Mouse (Mus musculus) limb, embryonic 12.5 days (tissue): ENCODE measurements at regions not wholly inside any gene's neighbourhood (a gene's known extent, or its start where the extent isn't known, plus 50 kb on each side); places are given as distances from the start of the nearest gene placed in this dataset.

Experiments used
- ATAC-seq: fragments of 200-750 bp; cut with Nextera tagmentation; 2 replicates; pipeline ENCODE4 v1.8.0; 2017; ENCODE audit warnings: low read depth, moderate TSS enrichment; ENCODE audit not compliant: insufficient number of reproducible peaks, insufficient read depth, low FRiP score, low TSS enrichment
- H3K27ac ChIP-seq: fragments of 300-500 bp; sonication (generic); 2 replicates; pipeline ENCODE4 v1.5.1; 2016; ENCODE audit warnings: mild to moderate bottlenecking, moderate library complexity
- H3K27me3 ChIP-seq: fragments of 300-500 bp; sonication (generic); 2 replicates; pipeline ENCODE4 v1.6.1; 2016; ENCODE audit warnings: mild to moderate bottlenecking, moderate library complexity
- H3K36me3 ChIP-seq: fragments of 300-500 bp; sonication (generic); 2 replicates; pipeline ENCODE4 v1.6.1; 2016; ENCODE audit warnings: mild to moderate bottlenecking, moderate library complexity
- H3K4me1 ChIP-seq: fragments of 300-500 bp; sonication (generic); replicated peaks from 2 replicates; pipeline ENCODE4 v1.6.1; 2016
- H3K4me2 ChIP-seq: fragments of 300-500 bp; sonication (generic); 2 replicates; pipeline ENCODE4 v1.6.1; 2016; ENCODE audit warnings: mild to moderate bottlenecking, moderate library complexity
- H3K4me3 ChIP-seq: fragments of 300-500 bp; sonication (generic); replicated peaks from 2 replicates; pipeline ENCODE4 v1.5.1; 2016; ENCODE audit warnings: mild to moderate bottlenecking
- H3K9ac ChIP-seq: fragments of 300-500 bp; sonication (generic); replicated peaks from 2 replicates; pipeline ENCODE4 v1.6.1; 2016; ENCODE audit warnings: mild to moderate bottlenecking, moderate library complexity
- H3K9me3 ChIP-seq: fragments of 300-500 bp; sonication (generic); 2 replicates; pipeline ENCODE4 v1.6.1; 2016; ENCODE audit warnings: mild to moderate bottlenecking, moderate library complexity
- WGBS: fragments of 180-500 bp; shearing (Covaris S2); methylation state at CpG from one replicate; pipeline ENCODE4 v1.1.7; 2016; 5-methylcytosine and 5-hydroxymethylcytosine counted together

- Histone ChIP-seq H3K4me3 (no peak overlapping the region), H3K9ac (no peak overlapping the region), H3K4me1 (peaks cover 8% of the 10 kb centered on the region), H3K9me3 (no peaks in the 10 kb centered on the region), H3K4me2 (no peak overlapping the region), H3K36me3 (no peaks in the 10 kb centered on the region), H3K27ac (no peak overlapping the region), H3K27me3 (peaks cover 51% of the 10 kb centered on the region)
- 27% methylated on average over 8 of the region's 8 CpGs for whole genome bisulfite sequencing
- no peak for ATAC-seq
These were observed 310.1 kb downstream of the Irx1 start for GRCm38 (mm10) chr13:71653212-71653938.

GRCm38 (mm10) chr13:71649876-71650275, 313.6 kb downstream of the Irx1 start:
- Histone ChIP-seq H3K9ac (no peak overlapping the region), H3K4me3 (no peak overlapping the region), H3K4me1 (peaks cover 8% of the 10 kb centered on the region), H3K9me3 (no peaks in the 10 kb centered on the region), H3K27me3 (peaks cover 40% of the 10 kb centered on the region), H3K27ac (no peak overlapping the region), H3K36me3 (no peaks in the 10 kb centered on the region), H3K4me2 (no peak overlapping the region)
- no peak for ATAC-seq
- 40% methylated on average over 2 of the region's 2 CpGs for WGBS

- Histone ChIP-seq H3K4me3 (no peak overlapping the region), H3K9me3 (no peaks in the 10 kb centered on the region), H3K36me3 (no peaks in the 10 kb centered on the region), H3K27ac (no peak overlapping the region), H3K9ac (no peak overlapping the region), H3K4me2 (no peak overlapping the region), H3K27me3 (peaks cover 39% of the 10 kb centered on the region), H3K4me1 (peaks cover 14% of the 10 kb centered on the region)
- ATAC-seq: no peak
- WGBS: 91% methylated on average over 2 of the region's 2 CpGs
These were observed 314.5 kb downstream of the Irx1 start for GRCm38 (mm10) chr13:71649031-71649430.

- Histone ChIP-seq H3K4me2 (no peak overlapping the region), H3K36me3 (no peaks in the 10 kb centered on the region), H3K27me3 (peaks cover 16% of the 10 kb centered on the region; the same call in 1 of the 2 replicates), H3K4me3 (no peak overlapping the region), H3K9me3 (no peaks in the 10 kb centered on the region), H3K27ac (no peak overlapping the region), H3K4me1 (peaks cover 16% of the 10 kb centered on the region), H3K9ac (no peak overlapping the region)
- WGBS: 68% methylated on average over 2 of the region's 2 CpGs
- no peak for ATAC-seq
These were observed 332.1 kb downstream of the Irx1 start for GRCm38 (mm10) chr13:71631447-71631846.

- Histone ChIP-seq H3K27me3 (peaks cover 11% of the 10 kb centered on the region), H3K9me3 (no peaks in the 10 kb centered on the region), H3K4me3 (no peak overlapping the region), H3K9ac (no peak overlapping the region), H3K27ac (no peak overlapping the region), H3K4me1 (peaks cover 17% of the 10 kb centered on the region), H3K4me2 (no peak overlapping the region), H3K36me3 (no peaks in the 10 kb centered on the region)
- ATAC-seq: peak; percentile 63
- 20% methylated on average over 2 of the region's 2 CpGs for WGBS
These were observed 346.3 kb downstream of the Irx1 start for GRCm38 (mm10) chr13:71617198-71617597.

GRCm38 (mm10) chr13:71612393-71613179, 350.9 kb downstream of the Irx1 start:
- no peaks in the 10 kb centered on the region for H3K9me3 ChIP-seq
- WGBS: 80% methylated on average over 7 of the region's 7 CpGs
- no peak overlapping the region for H3K4me3 ChIP-seq
- peaks cover 10% of the 10 kb centered on the region for H3K4me1 ChIP-seq
- no peak overlapping the region for H3K27ac ChIP-seq
- peaks cover 5% of the 10 kb centered on the region for H3K27me3 ChIP-seq
- H3K4me2 ChIP-seq: no peak overlapping the region
- no peaks in the 10 kb centered on the region for H3K36me3 ChIP-seq
- ATAC-seq: no peak
- no peak overlapping the region for H3K9ac ChIP-seq

- H3K9ac ChIP-seq: no peak overlapping the region
- H3K4me1 ChIP-seq: no peaks in the 10 kb centered on the region
- no peak overlapping the region for H3K27ac ChIP-seq
- no peaks in the 10 kb centered on the region for H3K27me3 ChIP-seq
- no peaks in the 10 kb centered on the region for H3K9me3 ChIP-seq
- no peaks in the 10 kb centered on the region for H3K36me3 ChIP-seq
- no peak for ATAC-seq
- WGBS: 55% methylated on average over 4 of the region's 4 CpGs
- H3K4me2 ChIP-seq: no peak overlapping the region
- no peak overlapping the region for H3K4me3 ChIP-seq
These were observed 381.0 kb downstream of the Irx1 start for GRCm38 (mm10) chr13:71582486-71582885.

- ATAC-seq: peak; percentile 21; the same call in 1 of the 2 replicates
- Histone ChIP-seq H3K36me3 (no peaks in the 10 kb centered on the region), H3K27me3 (peaks cover 34% of the 10 kb centered on the region), H3K4me3 (no peak overlapping the region), H3K4me1 (peaks cover 14% of the 10 kb centered on the region), H3K9me3 (no peaks in the 10 kb centered on the region), H3K9ac (no peak overlapping the region), H3K27ac (peak overlapping the region; percentile 60), H3K4me2 (peak overlapping the region; percentile 21; the same call in 1 of the 2 replicates)
- WGBS: 37% methylated on average over 6 of the region's 6 CpGs
These were observed 397.6 kb downstream of the Irx1 start for GRCm38 (mm10) chr13:71565895-71566294.

- no peaks in the 10 kb centered on the region for H3K9me3 ChIP-seq
- no peak overlapping the region for H3K9ac ChIP-seq
- peak; percentile 85 for ATAC-seq
- no peaks in the 10 kb centered on the region for H3K36me3 ChIP-seq
- no peak overlapping the region for H3K4me3 ChIP-seq
- 13% methylated on average over 7 of the region's 7 CpGs for WGBS
- peaks cover 33% of the 10 kb centered on the region for H3K27me3 ChIP-seq
- no peak overlapping the region for H3K4me2 ChIP-seq
- peaks cover 14% of the 10 kb centered on the region for H3K4me1 ChIP-seq
- no peak overlapping the region for H3K27ac ChIP-seq
These were observed 398.1 kb downstream of the Irx1 start for GRCm38 (mm10) chr13:71565388-71565787.

- Histone ChIP-seq H3K4me3 (no peak overlapping the region), H3K27me3 (peaks cover 38% of the 10 kb centered on the region)
These were observed 404.9 kb downstream of the Irx1 start for GRCm38 (mm10) chr13:71558477-71559215.

GRCm38 (mm10) chr13:71555471-71555870, 408.1 kb downstream of the Irx1 start:
- Histone ChIP-seq H3K27ac (no peak overlapping the region), H3K9ac (no peak overlapping the region), H3K9me3 (no peaks in the 10 kb centered on the region), H3K27me3 (peaks cover 31% of the 10 kb centered on the region), H3K4me1 (peaks cover 6% of the 10 kb centered on the region; the same call in 1 of the 2 replicates), H3K36me3 (no peaks in the 10 kb centered on the region), H3K4me3 (no peak overlapping the region), H3K4me2 (no peak overlapping the region)
- no peak for ATAC-seq
- 30% methylated on average over 6 of the region's 6 CpGs for WGBS

More at GRCm38 (mm10) chr13:71558477-71559215, 404.9 kb downstream of the Irx1 start:
- Histone ChIP-seq H3K9ac (no peak overlapping the region), H3K9me3 (no peaks in the 10 kb centered on the region), H3K27ac (no peak overlapping the region), H3K4me2 (no peak overlapping the region), H3K4me1 (peaks cover 6% of the 10 kb centered on the region; the same call in 1 of the 2 replicates), H3K36me3 (no peaks in the 10 kb centered on the region)
- ATAC-seq: no peak
- WGBS: 43% methylated on average over 14 of the region's 14 CpGs
